Mouse (Mus musculus): Measurements from ENCODE around the gene Icos.

Icos gene

DNA sequence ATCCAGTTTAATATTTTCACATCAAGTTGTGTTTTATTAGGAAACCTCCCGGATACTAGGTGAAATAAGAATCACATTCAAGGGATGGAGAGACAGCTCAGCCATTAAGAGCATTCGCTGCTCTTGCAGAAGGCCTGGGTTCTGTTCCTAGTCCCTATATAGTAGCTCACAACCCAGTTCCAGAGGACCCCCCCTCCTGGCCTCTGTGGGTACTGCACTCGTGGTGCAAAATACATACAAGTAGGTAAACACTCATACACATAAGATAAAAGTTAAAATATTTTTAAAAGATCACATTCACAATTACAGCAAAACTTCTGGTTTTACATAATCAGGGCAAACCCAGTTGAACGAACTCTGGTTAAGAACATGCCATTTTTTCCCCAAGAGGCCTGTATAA lies 15.6 kb upstream of the Icos start:
- no peak for ATAC-seq (ENCODE audit: low TSS enrichment)

DNA sequence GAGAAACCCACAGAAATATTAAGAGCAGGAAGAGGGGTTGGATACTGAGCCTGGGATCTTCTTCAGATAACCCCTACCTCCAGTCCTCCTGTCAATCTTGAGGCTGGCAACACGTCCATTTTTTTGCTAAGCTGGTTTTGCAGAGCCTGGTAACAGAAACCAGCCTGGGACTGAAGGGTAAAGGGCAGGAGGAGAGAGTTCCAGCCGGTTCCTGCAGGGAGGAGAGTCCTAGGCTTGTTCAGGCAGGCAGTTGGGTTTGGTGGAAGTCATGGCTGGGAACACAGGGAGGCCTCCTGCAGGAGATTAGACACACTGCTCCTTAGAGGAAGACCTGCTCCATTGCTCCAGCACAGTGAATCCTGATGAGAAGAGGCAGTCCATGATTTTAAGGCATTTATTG lies 10.2 kb upstream of the Icos start:
- ATAC-seq (ENCODE audit: low TSS enrichment) = no peak

GRCm38 (mm10) chr1:60970846-60971245 lies 6.9 kb upstream of the Icos start:
- peak; percentile 64 for ATAC-seq (ENCODE audit: low TSS enrichment)

GRCm38 (mm10) chr1:60974221-60974620 lies 3.5 kb upstream of the Icos start:
- ATAC-seq (ENCODE audit: low TSS enrichment) = no peak

GRCm38 (mm10) chr1:60975646-60976294 lies 2.0 kb upstream of the Icos start:
- ATAC-seq (ENCODE audit: low TSS enrichment) = no peak

DNA sequence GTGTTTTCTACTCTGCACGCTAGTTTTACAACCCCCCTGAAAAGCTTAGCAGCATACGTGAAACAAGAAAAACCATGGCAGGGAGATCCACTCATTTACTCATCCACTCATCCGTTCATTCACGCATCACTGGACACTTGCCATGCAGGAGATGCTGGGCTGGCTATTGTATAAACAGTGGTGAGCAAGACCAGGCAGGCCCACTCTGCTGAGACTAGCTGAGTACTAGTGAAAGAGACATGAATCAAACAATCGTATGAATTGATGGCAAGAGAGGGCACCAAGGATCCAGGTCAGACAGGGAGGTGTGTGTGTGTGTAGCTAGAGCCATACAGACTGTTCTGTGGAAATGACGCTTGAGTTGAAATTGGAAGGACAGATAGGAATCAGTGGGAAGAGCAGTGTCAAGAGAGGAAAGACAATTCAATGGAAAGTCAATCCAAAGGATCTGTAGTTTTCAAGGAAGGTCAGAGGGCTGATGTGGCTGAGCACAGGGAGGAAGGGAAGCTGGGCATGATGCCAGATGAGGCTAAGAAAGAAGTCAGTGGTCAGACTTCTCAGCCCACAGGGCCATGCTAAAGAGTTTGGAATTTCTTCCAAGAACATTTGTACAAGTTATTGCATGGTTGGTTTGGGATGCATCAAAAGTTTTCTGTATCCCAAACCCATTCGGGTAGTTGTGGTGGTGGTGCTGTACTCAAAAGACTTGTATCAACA lies 1.6 kb downstream of the Icos start:
- ATAC-seq (ENCODE audit: low TSS enrichment) = no peak

DNA sequence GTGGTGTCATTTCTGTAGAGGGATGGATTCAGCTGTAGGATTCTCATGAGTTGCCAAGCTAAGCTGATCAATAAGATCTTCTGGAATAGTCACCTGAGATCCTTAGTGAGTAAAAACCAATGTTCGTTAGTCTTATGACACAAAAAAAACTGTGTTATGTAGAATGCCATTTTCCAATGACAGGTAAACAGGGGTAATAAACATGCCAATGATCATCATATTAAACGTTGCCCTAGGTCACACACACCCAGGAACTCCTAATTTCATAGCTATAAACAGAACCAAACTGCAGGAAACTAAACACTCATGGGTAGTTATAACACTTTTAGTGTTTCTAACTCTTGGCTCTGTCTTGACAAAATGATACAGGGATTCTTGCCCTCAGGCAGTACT lies 2.1 kb downstream of the Icos start:
- no peak for ATAC-seq (ENCODE audit: low TSS enrichment)

- no peak for ATAC-seq (ENCODE audit: low TSS enrichment)
Observed at GRCm38 (mm10) chr1:60985075-60985474, 7.3 kb downstream of the Icos start.

DNA sequence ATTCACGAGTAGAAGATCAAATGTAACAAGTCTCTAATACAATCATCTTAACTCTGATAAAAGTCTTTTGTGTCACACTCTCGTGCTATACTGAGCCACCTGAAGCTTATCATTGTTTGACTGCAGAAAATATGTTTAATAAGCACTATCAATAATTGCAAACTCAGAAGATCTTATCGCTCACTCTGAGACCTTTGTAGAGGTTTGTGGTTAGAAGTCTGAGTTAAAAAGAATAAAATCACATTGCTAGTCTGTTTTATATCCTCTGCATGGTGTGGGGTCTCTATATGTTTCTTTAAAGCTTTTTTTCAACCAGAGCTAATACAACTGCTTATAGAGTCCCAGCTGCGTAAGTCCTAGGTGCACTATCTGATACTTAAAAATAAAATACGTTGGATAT lies 8.4 kb downstream of the Icos start:
- no peak for ATAC-seq (ENCODE audit: low TSS enrichment)

- ATAC-seq (ENCODE audit: low TSS enrichment) = no peak
Observed at GRCm38 (mm10) chr1:60989086-60989485, 11.4 kb downstream of the Icos start.

DNA sequence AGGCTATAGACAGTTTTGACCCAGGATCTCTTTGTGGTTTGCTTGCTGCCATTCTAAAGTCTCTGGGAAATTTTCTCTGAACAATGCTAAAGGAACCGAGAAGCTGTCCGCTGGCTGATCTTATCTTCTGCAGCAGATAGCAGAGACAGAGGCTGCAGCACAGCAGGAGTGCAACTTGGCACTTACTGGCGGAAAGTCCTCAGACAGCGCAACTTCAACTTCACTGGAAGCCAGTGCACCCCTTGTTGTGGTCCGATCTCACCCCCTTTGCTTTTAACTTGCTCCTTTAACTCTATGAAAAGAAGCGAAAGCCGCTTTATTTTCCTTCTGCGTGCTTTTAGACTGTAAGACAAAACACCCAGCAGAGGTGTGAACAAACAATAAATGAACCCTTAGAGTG lies 12.6 kb downstream of the Icos start:
- no peak for ATAC-seq (ENCODE audit: low TSS enrichment)

DNA sequence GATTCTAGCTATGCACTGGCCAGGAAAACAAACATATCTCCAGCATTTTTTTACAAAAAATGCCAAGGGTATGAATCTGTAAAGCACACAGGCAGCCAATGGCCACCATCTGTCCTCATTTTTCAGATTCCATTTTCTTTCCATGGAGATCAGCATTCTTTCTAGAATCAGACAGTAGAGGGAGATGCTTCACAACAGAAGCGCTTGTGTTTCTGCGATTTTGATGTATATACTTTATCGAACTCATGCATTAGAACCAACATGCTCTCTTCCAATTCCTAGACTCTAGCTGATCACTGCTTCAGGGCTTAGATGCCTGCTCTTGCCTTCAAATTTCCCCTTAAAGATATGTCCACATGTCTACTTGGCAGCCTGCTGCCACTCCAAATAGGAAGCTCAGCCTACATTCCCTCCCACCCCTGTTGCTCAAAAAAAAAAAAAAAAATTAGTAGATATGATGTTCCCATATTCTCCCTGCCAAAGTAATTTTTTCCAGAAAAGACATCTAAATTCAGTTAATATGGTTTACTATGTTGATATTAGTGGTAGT lies 20.4 kb downstream of the Icos start:
- peak; percentile 80 for ATAC-seq (ENCODE audit: low TSS enrichment)

GRCm38 (mm10) chr1:60998689-60999088 lies 21.0 kb downstream of the Icos start:
- ATAC-seq (ENCODE audit: low TSS enrichment) = no peak

DNA sequence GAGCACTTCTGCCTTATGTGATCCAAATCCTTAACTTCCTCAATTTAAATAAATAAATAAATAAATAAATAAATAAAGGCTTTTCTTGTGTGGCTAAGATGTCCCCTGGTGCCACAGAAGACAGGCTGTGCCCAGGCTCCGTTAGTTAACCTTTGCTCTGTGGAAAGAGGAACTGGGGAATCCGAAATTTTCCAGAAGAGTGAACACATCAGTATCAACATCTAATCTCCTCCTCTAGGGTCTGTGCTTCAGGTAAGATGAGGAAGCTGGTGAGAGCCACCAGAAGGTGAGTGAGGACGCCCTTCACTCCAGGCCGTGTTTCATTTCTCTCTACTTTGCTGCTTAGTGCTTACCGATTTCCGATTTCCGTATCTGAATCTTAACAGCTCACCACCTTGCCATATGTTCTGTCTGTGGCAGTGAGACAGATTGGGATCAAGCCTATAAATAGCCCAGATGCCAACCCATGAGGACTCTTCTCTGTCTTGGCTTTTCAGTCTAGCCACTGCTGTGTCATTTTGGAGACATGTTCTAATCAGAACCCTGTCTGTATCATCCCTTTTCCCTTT lies 24.1 kb downstream of the Icos start:
- ATAC-seq (ENCODE audit: low TSS enrichment) = no peak

DNA sequence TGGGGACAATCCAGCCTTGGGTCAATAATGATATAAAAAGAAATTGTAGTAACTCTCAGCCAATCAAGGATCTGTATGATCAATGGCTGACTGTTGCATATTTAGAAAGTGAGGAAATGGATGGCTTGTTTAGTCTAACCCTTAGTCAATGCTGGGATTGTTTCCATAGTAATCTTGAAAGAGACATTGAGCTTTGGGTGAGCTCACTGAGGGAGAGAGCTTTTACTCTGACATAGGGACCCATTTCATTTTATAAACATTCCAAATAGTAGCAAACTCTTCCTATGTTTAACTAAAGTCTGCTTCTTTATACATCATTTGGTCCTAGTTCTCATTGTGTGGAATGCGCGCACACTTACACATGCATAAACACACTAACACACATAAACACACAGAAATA lies 28.5 kb downstream of the Icos start:
- no peak for ATAC-seq (ENCODE audit: low TSS enrichment)

DNA sequence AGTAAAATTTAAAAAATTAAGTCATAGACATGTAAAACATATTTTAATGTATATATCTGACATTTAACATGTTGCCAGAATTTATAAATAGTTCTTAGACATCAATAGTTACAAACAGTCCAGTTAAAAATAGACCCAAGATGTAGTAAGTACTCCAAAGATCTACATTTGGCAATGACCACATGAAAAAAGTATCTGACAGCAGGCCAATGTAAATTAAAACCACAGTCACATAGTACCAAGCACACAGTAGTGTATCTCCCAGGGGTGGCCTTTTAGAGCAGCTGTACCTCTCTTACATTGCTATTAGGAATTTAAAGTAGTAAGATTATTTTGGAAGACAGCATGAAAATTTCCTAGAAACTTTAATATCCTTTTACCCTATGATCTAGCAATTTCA lies 29.8 kb downstream of the Icos start:
- ATAC-seq (ENCODE audit: low TSS enrichment) = no peak

- no peak for ATAC-seq (ENCODE audit: low TSS enrichment)
Observed at GRCm38 (mm10) chr1:61016578-61017118, 38.9 kb downstream of the Icos start.

DNA sequence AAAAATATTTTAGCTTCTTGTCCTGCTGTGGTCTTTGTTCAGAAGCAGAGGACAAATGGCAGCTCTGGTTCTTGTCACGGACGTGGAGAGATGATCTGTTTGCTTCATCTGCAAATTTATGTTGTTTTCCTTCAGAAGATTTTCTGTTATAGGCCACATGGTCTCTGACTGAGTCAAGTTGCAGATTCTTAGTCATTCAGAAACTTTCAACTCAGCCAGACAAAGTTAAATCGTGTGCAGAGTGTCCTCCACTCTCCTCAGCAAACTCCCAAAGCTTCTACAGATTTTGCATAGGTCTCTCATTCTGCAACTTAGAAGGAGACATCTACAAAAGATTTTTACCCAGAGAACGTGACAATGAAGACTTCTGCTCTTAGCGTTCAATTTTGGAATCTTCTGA lies 49.0 kb downstream of the Icos start:
- no peak for ATAC-seq (ENCODE audit: low TSS enrichment)

DNA sequence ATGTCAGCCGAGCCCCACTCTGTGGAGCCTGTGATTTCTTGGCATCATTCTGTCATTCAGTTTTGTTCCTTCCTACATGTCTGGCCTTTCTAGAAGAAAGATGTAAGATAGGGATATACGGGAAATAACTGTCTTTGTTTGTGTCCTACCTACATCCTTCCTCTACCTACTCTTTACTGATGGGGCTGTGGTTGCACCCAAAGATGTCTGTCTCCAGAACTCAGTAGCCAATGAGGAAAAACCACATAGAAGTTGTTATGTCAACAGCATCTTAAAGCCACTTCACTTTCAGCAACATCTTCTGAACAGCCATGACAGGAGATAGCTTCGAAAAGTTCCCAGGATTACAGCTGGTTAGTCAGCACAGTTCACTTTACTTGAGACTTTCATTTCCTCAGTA lies 49.8 kb downstream of the Icos start:
- ATAC-seq (ENCODE audit: low TSS enrichment) = no peak

DNA sequence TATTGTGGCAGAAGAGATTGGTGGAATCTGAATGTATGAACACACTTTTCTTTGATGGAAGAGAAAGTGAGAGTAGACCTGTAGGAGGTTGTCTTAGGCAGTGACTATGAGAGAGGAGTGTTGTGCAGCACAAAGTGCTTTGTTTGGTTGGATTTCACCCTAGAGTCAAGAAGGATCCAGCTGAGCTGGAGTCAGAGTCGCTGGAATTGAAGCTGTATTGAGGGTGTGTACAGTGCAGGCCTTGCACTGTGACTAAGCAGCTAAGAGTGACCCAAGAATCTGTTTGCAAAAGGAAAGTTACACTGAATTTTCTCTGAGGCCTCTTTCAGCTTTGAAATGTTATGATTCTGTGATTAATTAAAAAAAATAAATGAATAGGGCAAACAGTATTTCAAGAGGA lies 52.2 kb downstream of the Icos start:
- no peak for ATAC-seq (ENCODE audit: low TSS enrichment)

DNA sequence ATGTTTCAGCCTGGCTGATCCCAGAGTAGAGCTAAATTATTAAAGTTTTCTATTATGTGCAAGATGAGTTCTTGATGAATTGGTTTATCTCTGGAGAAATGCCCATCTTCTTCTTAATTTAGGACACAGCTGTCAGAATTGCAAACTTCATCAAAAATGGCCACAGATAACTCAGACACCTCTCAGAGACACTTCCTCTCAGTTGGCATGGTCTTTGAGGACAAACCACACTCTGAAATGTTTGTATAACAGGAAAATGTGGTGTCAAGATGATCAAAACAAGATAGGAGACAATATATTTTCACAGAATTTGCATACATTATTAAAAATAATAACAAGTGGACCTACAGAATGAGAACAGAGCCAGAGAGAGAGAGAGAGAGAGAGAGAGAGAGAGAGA lies 52.8 kb downstream of the Icos start:
- no peak for ATAC-seq (ENCODE audit: low TSS enrichment)

- no peak for ATAC-seq (ENCODE audit: low TSS enrichment)
Observed at GRCm38 (mm10) chr1:61035270-61035669, 57.5 kb downstream of the Icos start.

- ATAC-seq (ENCODE audit: low TSS enrichment) = peak; percentile 54
Observed at GRCm38 (mm10) chr1:61038223-61038622, 60.5 kb downstream of the Icos start.

Measured in frontal cortex, adult (tissue).